Mouse (Mus musculus) stomach, postnatal 0 days (tissue): ENCODE results near the gene Eif2s1. TPM values are rescaled to one million over a fixed set of nuclear protein-coding genes. Genes with fewer than 3 reads are reported as not detected.
A peak's percentile ranks its signal among the peaks of the same experiment; 100 is the strongest.
"Not testable (repeated sequence)": the region's sequence is repeated elsewhere in the genome, so short reads cannot be mapped to it uniquely, and the experiment has no call there.

ENCODE experiments used
- ATAC-seq: fragments of 200-750 bp; cut with Nextera tagmentation; 2 replicates; pipeline ENCODE4 v1.8.0; 2017; ENCODE audit not compliant: low FRiP score, low TSS enrichment
- DNase-seq: peaks from one replicate; pipeline ENCODE4 v3.0.0-alpha.2; 2016; ENCODE audit warnings: low spot score
- H3K27ac ChIP-seq: fragments of 300-500 bp; sonication (generic); replicated peaks from 2 replicates; pipeline ENCODE4 v1.5.1; 2014; ENCODE audit warnings: mild to moderate bottlenecking, control low read depth
- H3K27me3 ChIP-seq: fragments of 300-500 bp; sonication (generic); 2 replicates; pipeline ENCODE4 v1.6.1; 2014; ENCODE audit warnings: low read length; ENCODE audit not compliant: control insufficient read depth, insufficient read depth
- H3K36me3 ChIP-seq: fragments of 300-500 bp; sonication (generic); 2 replicates; pipeline ENCODE4 v1.6.1; 2014; ENCODE audit warnings: low read length, mixed read lengths; ENCODE audit not compliant: control insufficient read depth, insufficient read depth
- H3K4me1 ChIP-seq: fragments of 300-500 bp; sonication (generic); replicated peaks from 2 replicates; pipeline ENCODE4 v1.6.1; 2014; ENCODE audit warnings: antibody characterized with exemption; ENCODE audit not compliant: control insufficient read depth, insufficient read depth
- H3K4me2 ChIP-seq: fragments of 300-500 bp; sonication (generic); replicated peaks from 2 replicates; pipeline ENCODE4 v1.6.1; 2014; ENCODE audit warnings: low read depth, mild to moderate bottlenecking, control low read depth, moderate library complexity
- H3K4me3 ChIP-seq: fragments of 300-500 bp; sonication (generic); 2 replicates; pipeline ENCODE4 v1.5.1; 2014; ENCODE audit warnings: low read depth, low read length, control low read depth
- H3K9ac ChIP-seq: fragments of 300-500 bp; sonication (generic); 2 replicates; pipeline ENCODE4 v1.6.1; 2014; ENCODE audit warnings: mild to moderate bottlenecking, low read length, control low read depth, mixed read lengths
- H3K9me3 ChIP-seq: fragments of 300-500 bp; sonication (generic); 2 replicates; pipeline ENCODE4 v1.6.1; 2016; ENCODE audit warnings: low read length; ENCODE audit not compliant: control insufficient read depth
- CTCF ChIP-seq: IDR thresholded peaks from 2 replicates; pipeline ENCODE4 v1.5.1; 2016; ENCODE audit warnings: antibody characterized with exemption, low read depth, mild to moderate bottlenecking, moderate library complexity
- EP300 ChIP-seq: optimal IDR thresholded peaks from 2 replicates; pipeline ENCODE3; 2016; ENCODE audit warnings: antibody characterized with exemption
- WGBS: fragments of 180-500 bp; shearing (Covaris S2); extraction: QIAGEN DNeasy Blood & Tissue Kit; methylation state at CpG from one replicate; pipeline ENCODE4 v1.1.7; 2014; 5-methylcytosine and 5-hydroxymethylcytosine counted together
- polyA plus RNA-seq: library from polyadenylated mRNA; unstranded; fragments of >200 nt; fragmentation: Nextera tagmentation; extraction: Ambion mirVana; gene quantifications from 2 replicates; pipeline ENCODE4 v1.2.1, GENCODE M21; 2015

The Eif2s1 gene
- polyA plus RNA-seq, 1 experiment from 2014 or later: 132 TPM

DNA sequence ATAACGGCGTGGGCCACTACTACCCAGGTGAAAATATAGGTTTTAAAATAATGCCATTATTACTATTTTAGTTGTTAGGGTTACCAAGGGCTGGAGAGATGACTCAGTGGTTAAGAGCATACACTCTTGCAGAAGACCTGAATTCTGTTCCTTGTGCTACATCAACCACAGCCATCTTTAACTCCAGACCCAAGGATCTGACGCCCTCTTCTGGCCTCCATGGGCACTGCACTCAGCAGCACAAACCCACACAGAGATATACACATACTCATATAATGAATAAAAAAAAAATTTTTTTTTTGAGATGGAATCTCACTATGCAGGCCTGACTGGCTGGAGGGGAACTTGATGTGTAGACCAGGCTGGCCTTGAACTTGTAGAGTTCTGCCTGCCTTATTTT is 54.7 kb downstream of the Eif2s1 start:
- DNase-seq (no peak), ATAC-seq (no peak)
- Histone ChIP-seq H3K4me1 (no peaks in the 10 kb centered on the region), H3K9ac (no peak overlapping the region), H3K36me3 (no peaks in the 10 kb centered on the region), H3K4me2 (no peak overlapping the region), H3K4me3 (no peak overlapping the region), H3K27ac (no peak overlapping the region), H3K27me3 (no peaks in the 10 kb centered on the region), H3K9me3 (no peaks in the 10 kb centered on the region)
- WGBS: 74% methylated on average over 3 of the region's 3 CpGs
- no peak for TF ChIP-seq EP300
- TF ChIP-seq CTCF: peak; percentile 53

DNA sequence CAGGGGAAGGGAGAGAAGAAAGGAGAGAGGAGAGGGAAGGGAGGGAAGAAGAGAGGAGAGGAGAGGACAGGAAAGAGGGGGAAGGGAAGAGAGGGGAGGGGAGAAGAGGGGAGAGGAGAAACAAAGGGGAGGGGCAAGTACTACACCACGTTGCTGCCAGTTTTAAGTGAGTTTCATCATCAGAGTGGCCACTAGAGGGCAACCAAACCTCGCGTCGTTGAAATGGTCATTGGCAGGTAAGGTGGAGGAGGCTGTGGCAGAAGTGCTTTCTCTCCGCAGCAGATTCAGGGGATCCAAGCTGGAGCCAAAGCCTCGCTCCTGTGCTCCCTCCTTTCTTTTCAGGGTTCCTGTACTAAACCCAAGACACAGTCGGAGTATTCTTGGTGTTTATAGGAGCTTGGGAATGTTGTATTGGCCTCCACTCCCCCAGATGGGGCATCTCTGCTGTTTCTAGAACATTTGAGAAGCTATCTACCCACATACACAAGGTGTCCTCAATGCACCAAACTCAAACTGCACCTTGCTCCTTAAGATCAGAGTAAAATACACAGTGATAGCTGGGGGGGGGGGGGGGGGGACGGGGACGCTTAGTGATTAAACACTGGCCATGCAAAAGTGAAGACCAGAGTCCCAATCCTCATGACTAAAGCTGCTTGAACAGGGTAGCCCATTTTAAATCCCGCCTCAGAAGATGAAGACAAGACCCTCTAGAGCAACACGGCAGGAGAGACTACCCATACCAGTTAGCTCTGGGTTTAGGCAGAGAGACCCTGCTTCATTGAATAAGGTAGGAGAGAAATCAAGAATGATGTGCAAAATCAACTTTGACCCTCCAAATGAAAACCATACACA is 56.8 kb downstream of the Eif2s1 start:
- Histone ChIP-seq H3K27me3 (no peaks in the 10 kb centered on the region), H3K9me3 (no peaks in the 10 kb centered on the region), H3K4me2 (peak overlapping the region; percentile 32; the same call in 1 of the 2 replicates), H3K27ac (no peak overlapping the region), H3K9ac (no peak overlapping the region), H3K4me1 (no peaks in the 10 kb centered on the region), H3K36me3 (no peaks in the 10 kb centered on the region), H3K4me3 (no peak overlapping the region)
- 8% methylated on average over 9 of the region's 11 CpGs for WGBS
- no peak for TF ChIP-seq EP300
- TF ChIP-seq CTCF: peak; percentile 90
- ATAC-seq (peak; percentile 40; the same call in 1 of the 2 replicates), DNase-seq (peak; percentile 88)

DNA sequence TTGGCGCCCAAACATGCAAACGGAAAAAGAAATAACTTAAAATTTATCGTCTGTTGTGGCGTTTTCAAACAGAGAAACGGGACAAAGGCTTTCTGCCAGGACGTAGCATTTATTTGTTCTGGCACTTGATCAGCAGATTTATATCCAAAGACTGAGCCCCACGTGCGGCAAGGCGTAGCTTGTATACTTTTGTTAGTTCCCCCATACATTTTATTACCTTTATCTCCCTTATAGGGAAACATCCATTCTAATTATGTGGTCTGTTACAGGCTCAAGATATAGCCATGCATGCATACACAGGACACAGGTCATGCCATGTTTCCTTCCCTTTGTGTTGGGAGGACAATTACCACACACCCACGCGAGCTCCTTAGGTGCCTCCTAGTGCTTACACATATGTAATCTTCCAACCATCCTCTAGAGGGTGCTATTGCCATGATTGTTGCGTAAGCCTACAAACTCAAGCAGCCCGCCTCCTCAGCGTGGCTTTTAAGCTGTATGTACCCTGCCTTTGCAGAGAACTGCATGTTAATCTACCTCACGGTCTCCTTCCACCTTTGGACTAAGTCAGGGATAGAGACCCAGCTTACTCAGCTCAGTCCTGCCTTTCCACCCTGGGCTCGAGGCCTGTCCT is 57.6 kb downstream of the Eif2s1 start:
- H3K27me3 ChIP-seq: no peaks in the 10 kb centered on the region
- no peaks in the 10 kb centered on the region for H3K4me1 ChIP-seq
- TF ChIP-seq EP300 (no peak), CTCF (peak; percentile 95)
- 16% methylated on average over 16 of the region's 16 CpGs for WGBS
- peak; percentile 76 for ATAC-seq
- DNase-seq: peak; percentile 67
- H3K27ac ChIP-seq: no peak overlapping the region
- H3K36me3 ChIP-seq: no peaks in the 10 kb centered on the region
- H3K9ac ChIP-seq: no peak overlapping the region
- H3K9me3 ChIP-seq: no peaks in the 10 kb centered on the region
- H3K4me2 ChIP-seq: 0 out of 2 replicates have a peak overlapping the region, but pooled peaks have one; percentile 17
- peak overlapping the region; percentile 10; the same call in 1 of the 2 replicates for H3K4me3 ChIP-seq

DNA sequence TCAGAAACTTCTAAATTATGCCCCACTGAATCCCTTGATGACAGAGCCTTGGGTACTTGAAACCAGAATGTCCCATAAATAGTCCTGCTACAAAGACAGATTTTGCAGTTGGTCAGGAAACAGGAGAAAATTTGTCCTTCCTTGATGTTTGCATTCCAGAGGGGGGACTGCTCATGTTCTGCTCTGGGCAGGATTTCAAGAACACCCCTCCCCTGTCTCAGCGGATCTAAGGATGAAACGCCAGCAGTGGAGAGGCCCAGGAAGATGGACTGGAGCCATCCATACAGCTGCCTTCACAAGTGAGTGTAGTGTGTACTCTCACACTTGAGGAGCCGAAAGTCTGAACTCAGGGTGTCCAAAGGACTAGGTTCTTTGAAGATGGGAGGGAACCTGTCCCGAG is 59.8 kb downstream of the Eif2s1 start:
- no peak overlapping the region for H3K9ac ChIP-seq
- no peak overlapping the region for H3K27ac ChIP-seq
- H3K36me3 ChIP-seq: no peaks in the 10 kb centered on the region
- no peaks in the 10 kb centered on the region for H3K27me3 ChIP-seq
- H3K9me3 ChIP-seq: no peaks in the 10 kb centered on the region
- 46% methylated on average over 4 of the region's 4 CpGs for WGBS
- H3K4me1 ChIP-seq: no peaks in the 10 kb centered on the region
- ATAC-seq (no peak), DNase-seq (no peak)
- H3K4me2 ChIP-seq: no peak overlapping the region
- no peak for TF ChIP-seq CTCF
- no peak for TF ChIP-seq EP300
- no peak overlapping the region for H3K4me3 ChIP-seq

DNA sequence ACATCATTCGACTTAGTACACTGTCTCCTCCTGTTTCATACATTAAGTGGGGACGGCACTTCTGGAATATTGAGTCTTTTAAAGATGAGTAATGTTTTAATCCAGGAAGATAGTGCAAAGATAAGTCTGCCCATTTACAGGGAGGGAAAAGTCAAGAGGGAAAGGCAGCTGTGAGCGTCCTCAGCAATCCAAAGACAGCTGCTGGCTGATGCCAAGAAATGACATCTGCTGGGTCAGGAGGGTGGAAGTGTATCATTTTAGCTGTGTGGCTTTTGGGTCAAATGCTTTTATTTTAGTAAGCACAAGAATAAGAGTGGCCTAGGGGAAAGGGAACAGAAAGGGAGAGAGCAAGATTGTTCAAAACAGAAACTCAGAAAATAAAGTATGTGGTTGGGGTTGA is 60.4 kb downstream of the Eif2s1 start:
- H3K9me3 ChIP-seq: no peaks in the 10 kb centered on the region

DNA sequence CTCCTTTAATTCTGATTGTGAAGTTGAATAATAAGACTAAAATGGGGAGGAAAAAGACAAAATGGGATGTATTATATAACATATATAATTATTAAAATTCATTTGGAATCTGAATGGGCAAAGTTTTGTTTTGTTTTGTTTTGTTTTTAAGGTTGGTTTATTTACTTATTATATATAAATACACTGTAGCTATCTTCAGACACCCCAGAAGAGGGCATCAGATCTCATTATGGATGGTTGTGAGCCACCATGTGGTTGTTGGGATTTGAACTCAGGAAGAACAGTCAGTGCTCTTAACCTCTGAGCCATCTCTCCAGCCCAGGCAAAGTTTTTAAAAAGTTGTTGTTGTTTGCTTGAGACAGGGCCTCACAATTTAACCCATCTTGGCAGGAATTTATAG is 61.4 kb downstream of the Eif2s1 start:
- not testable (repeated sequence) for H3K9ac ChIP-seq, ATAC-seq, H3K4me3 ChIP-seq, H3K36me3 ChIP-seq, H3K4me2 ChIP-seq, H3K4me1 ChIP-seq, H3K27me3 ChIP-seq, DNase-seq, H3K9me3 ChIP-seq, H3K27ac ChIP-seq

More for the DNA sequence above, 60.4 kb downstream of the Eif2s1 start:
- Histone ChIP-seq H3K36me3 (no peaks in the 10 kb centered on the region), H3K27me3 (no peaks in the 10 kb centered on the region), H3K4me1 (no peaks in the 10 kb centered on the region), H3K4me3 (no peak overlapping the region), H3K4me2 (no peak overlapping the region), H3K9ac (no peak overlapping the region), H3K27ac (no peak overlapping the region)
- ATAC-seq (no peak), DNase-seq (no peak)
- WGBS: 64% methylated on average over 3 of the region's 3 CpGs
- no peak for TF ChIP-seq CTCF
- TF ChIP-seq EP300: no peak
